Mouse (Mus musculus): Measurements from ENCODE around the gene Anapc5. TPM values are rescaled to one million over a fixed set of nuclear protein-coding genes. Genes with fewer than 3 reads are reported as not detected.

Gene Anapc5
- polyA plus RNA-seq (2017; shearing (Covaris generic)), result 295 TPM

DNA sequence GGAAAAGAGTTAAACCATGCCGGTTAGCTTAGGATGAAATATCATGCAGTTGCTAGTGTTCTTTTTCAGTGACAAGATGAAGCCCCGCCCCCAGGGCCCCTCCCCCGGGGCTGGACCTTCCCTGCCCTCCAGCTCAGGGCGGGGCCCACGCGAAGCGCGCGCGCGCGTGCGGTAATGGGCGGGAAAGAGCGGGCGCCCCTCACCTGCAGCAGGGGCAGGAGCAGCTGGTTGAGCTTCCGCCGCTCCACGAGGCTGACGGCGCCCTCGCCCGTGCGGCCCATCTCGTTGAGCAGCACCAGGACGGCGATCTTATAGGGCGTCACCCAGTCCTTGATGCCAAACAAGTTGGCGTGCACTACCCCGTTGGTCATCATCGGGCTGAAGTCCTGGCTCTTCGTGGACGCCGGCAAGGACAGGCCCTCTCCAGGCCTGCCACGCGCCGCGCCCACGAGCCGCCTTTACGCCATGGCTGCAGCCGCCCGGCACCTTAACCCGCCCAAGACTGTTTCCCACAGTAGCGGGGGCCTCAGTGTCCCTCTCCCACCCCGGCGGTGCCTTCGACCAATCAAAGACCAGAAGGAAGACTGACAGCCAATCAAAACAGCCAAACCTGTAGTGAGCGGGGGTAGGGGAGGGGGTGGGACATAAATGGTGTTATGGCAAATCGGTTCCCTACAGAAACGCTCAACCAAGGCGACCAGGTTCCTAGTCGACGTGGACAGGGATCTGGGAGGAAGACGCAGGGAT is at the start of gene Anapc5:
Gene Anapc5 (minus strand): TSS at position 563 of the 747 bp plus-strand sequence.

DNA sequence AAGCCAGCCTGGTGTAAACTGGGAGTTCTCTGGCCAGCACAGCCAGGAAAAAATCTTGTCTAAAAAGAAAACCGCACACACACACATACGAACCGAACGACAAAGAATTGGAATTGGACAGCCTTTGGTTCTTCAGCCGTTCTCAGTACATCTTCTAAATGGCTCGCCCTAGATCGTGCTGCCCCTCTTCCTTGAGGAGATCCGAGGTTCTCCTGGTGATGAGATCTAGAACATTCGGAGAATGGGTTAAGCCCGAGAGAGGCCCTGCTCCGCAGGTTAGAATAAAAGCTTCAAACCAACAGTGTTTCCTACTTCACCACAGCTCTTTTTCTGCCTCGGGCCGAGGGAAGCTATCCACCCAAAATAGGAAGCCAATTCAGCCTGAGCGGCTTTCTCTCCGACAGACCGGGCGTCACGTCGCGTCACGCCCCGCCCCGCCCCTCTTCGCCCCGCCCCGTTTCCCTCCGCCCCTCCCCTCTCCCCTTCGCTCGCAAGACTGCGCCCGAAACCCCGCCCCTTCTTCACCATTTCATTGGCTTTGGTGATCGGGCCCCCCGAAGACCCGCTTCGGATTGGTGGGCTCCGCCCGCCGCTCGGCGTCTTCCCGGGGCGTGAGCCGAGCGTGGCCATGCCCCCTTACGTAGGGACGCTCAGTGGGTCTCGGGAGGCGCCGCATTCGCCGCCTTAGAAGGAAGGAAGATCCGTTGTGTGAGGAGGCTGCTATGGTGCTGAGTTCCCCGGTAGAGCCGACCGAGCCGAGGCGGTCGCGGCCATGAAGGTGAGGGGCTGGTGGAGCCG is 28.6 kb upstream of the Anapc5 start, which contains the start of gene Rnf34:
Gene Rnf34 (plus strand): TSS at position 528 of the 798 bp plus-strand sequence.

DNA sequence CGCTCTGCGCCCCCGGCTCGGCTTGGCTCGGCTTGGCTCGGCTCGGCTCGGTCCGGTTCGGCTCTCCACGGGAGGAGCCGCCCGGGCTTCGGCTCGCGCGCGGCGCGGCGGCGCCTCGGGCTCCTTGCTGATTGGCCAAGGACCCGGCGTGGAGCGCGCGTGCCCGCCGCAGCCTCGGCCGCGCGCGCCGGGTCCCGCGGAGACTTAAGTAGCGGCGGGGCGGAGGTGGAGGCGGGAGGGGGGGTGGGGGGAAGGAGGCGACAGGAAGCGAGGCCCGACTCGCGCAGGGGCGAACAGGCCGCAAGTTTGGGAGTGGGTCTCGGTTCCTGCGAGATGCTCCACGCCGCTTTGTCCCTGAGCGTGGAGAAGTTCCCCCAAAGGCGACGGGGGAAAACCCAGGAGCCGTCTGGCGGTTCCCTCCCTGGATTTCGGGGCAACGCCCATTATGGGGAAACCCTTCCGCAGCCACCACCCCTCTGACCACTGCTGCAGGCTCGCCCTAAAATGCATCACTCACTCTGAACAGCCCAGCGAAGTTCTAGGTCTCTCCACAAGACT is 41.8 kb downstream of the Anapc5 start, which contains the start of gene Camkk2:
Gene Camkk2 (minus strand): TSS at position 133 of the 558 bp plus-strand sequence.

Other genes with a start within 250 kb of the Anapc5 start
- 4.3 TPM for gene Ift81, start 206.8 kb downstream of the Anapc5 start, polyA plus RNA-seq (2017; shearing (Covaris generic))
- gene P2rx7, start 177.4 kb downstream of the Anapc5 start, polyA plus RNA-seq (2017; shearing (Covaris generic)), result 176 TPM
- gene P2rx4, start 113.8 kb downstream of the Anapc5 start, polyA plus RNA-seq (2017; shearing (Covaris generic)), result 42.5 TPM
- 10.6 TPM for gene Camkk2, start 41.9 kb downstream of the Anapc5 start, polyA plus RNA-seq (2017; shearing (Covaris generic))
- gene Rnf34, start 28.7 kb upstream of the Anapc5 start, polyA plus RNA-seq (2017; shearing (Covaris generic)), result 42.8 TPM
- 37.7 TPM for gene Kdm2b, start 168.5 kb upstream of the Anapc5 start, polyA plus RNA-seq (2017; shearing (Covaris generic))
- 8.0 TPM for gene Orai1, start 193.7 kb upstream of the Anapc5 start, polyA plus RNA-seq (2017; shearing (Covaris generic))
- 3.8 TPM for gene Morn3, start 225.7 kb upstream of the Anapc5 start, polyA plus RNA-seq (2017; shearing (Covaris generic))
- gene Tmem120b, start 247.1 kb upstream of the Anapc5 start, polyA plus RNA-seq (2017; shearing (Covaris generic)), result 4.0 TPM

Measured in CD4-positive, CD25-positive, alpha-beta regulatory T cell, adult 9 weeks (primary cell).